Mouse (Mus musculus) midbrain, embryonic 11.5 days (tissue): ENCODE data around the gene Lce6a. TPM values are rescaled to one million over a fixed set of nuclear protein-coding genes. Genes with fewer than 3 reads are reported as not detected.

Experiments
- ATAC-seq: fragments of 200-750 bp; cut with Nextera tagmentation; 2 replicates; pipeline ENCODE4 v1.8.0; 2017; ENCODE audit warnings: moderate TSS enrichment, moderate library complexity; ENCODE audit not compliant: low FRiP score
- DNase-seq: peaks from one replicate; pipeline ENCODE4 v3.0.0; 2015; ENCODE audit warnings: low spot score; ENCODE audit errors: missing footprints
- H3K27ac ChIP-seq: fragments of 300-500 bp; sonication (generic); 2 replicates; pipeline ENCODE4 v1.5.1; 2014; ENCODE audit warnings: low read depth, low read length
- H3K27me3 ChIP-seq: fragments of 300-500 bp; sonication (generic); 2 replicates; pipeline ENCODE4 v1.6.1; 2014; ENCODE audit warnings: mild to moderate bottlenecking, low read length, moderate library complexity, mixed read lengths; ENCODE audit not compliant: control insufficient read depth, insufficient read depth
- H3K36me3 ChIP-seq: fragments of 300-500 bp; sonication (generic); 2 replicates; pipeline ENCODE4 v1.6.1; 2014; ENCODE audit warnings: mild to moderate bottlenecking, low read length, moderate library complexity, mixed read lengths; ENCODE audit not compliant: control insufficient read depth, insufficient read depth
- H3K4me1 ChIP-seq: fragments of 300-500 bp; sonication (generic); 2 replicates; pipeline ENCODE4 v1.6.1; 2014; ENCODE audit warnings: low read length; ENCODE audit not compliant: control insufficient read depth, insufficient read depth
- H3K4me2 ChIP-seq: fragments of 300-500 bp; sonication (generic); 2 replicates; pipeline ENCODE4 v1.6.1; 2014; ENCODE audit warnings: mild to moderate bottlenecking, moderate library complexity
- H3K4me3 ChIP-seq: fragments of 300-500 bp; sonication (generic); 2 replicates; pipeline ENCODE4 v1.5.1; 2014; ENCODE audit warnings: low read depth, low read length
- H3K9ac ChIP-seq: fragments of 300-500 bp; sonication (generic); 2 replicates; pipeline ENCODE4 v1.6.1; 2014; ENCODE audit warnings: low read length
- H3K9me3 ChIP-seq: fragments of 300-500 bp; sonication (generic); 2 replicates; pipeline ENCODE4 v1.6.1; 2016; ENCODE audit warnings: low read length; ENCODE audit not compliant: control insufficient read depth
- WGBS: fragments of 180-500 bp; shearing (Covaris S2); extraction: QIAGEN DNeasy Blood & Tissue Kit; methylation state at CpG from one replicate; pipeline ENCODE4 v1.1.7; 2014; 5-methylcytosine and 5-hydroxymethylcytosine counted together
- polyA plus RNA-seq: library from polyadenylated mRNA; unstranded; fragments of >200 nt; fragmentation: Nextera tagmentation; extraction: Ambion mirVana; gene quantifications from 2 replicates; pipeline ENCODE4 v1.2.1, GENCODE M21; 2014

The Lce6a gene
- polyA plus RNA-seq, 1 experiment from 2014 or later, result not detected

GRCm38 (mm10) chr3:92602169-92602568 lies 19.3 kb downstream of the Lce6a start:
- Histone ChIP-seq H3K4me1 (no peaks in the 10 kb centered on the region), H3K27me3 (no peaks in the 10 kb centered on the region), H3K36me3 (no peaks in the 10 kb centered on the region), H3K9ac (no peak overlapping the region), H3K27ac (no peak overlapping the region), H3K4me3 (no peak overlapping the region), H3K4me2 (no peak overlapping the region), H3K9me3 (peaks cover 2% of the 10 kb centered on the region; the same call in 1 of the 2 replicates)
- ATAC-seq (no peak), DNase-seq (no peak)
- 33% methylated on average over 1 of the region's 1 CpGs for WGBS

GRCm38 (mm10) chr3:92600456-92600855 lies 21.0 kb downstream of the Lce6a start:
- Histone ChIP-seq H3K4me1 (no peaks in the 10 kb centered on the region), H3K9ac (no peak overlapping the region), H3K4me3 (no peak overlapping the region), H3K4me2 (no peak overlapping the region), H3K9me3 (peaks cover 2% of the 10 kb centered on the region; the same call in 1 of the 2 replicates), H3K27ac (no peak overlapping the region), H3K27me3 (no peaks in the 10 kb centered on the region), H3K36me3 (no peaks in the 10 kb centered on the region)
- DNase-seq (no peak), ATAC-seq (no peak)
- 47% methylated on average over 1 of the region's 1 CpGs for WGBS

GRCm38 (mm10) chr3:92599973-92600372 lies 21.5 kb downstream of the Lce6a start:
- no peaks in the 10 kb centered on the region for H3K27me3 ChIP-seq
- no peaks in the 10 kb centered on the region for H3K36me3 ChIP-seq
- H3K4me3 ChIP-seq, result no peak overlapping the region
- no peak for DNase-seq
- peaks cover 2% of the 10 kb centered on the region; the same call in 1 of the 2 replicates for H3K9me3 ChIP-seq
- no peak overlapping the region for H3K4me2 ChIP-seq
- H3K4me1 ChIP-seq, result no peaks in the 10 kb centered on the region
- H3K27ac ChIP-seq, result no peak overlapping the region
- no peak for ATAC-seq
- H3K9ac ChIP-seq, result no peak overlapping the region

- H3K36me3 ChIP-seq, result no peaks in the 10 kb centered on the region
- 88% methylated on average over 2 of the region's 2 CpGs for WGBS
- H3K4me1 ChIP-seq, result no peaks in the 10 kb centered on the region
- H3K27ac ChIP-seq, result no peak overlapping the region
- H3K9me3 ChIP-seq, result peaks cover 2% of the 10 kb centered on the region; the same call in 1 of the 2 replicates
- H3K27me3 ChIP-seq, result no peaks in the 10 kb centered on the region
- H3K4me2 ChIP-seq, result no peak overlapping the region
- DNase-seq, result no peak
- ATAC-seq, result no peak
- H3K4me3 ChIP-seq, result no peak overlapping the region
- no peak overlapping the region for H3K9ac ChIP-seq
Observed at GRCm38 (mm10) chr3:92598429-92598828, 23.0 kb downstream of the Lce6a start.

- no peak for ATAC-seq
- 45% methylated on average over 1 of the region's 1 CpGs for WGBS
- no peak for DNase-seq
- no peak within 1 kb of the TSS for H3K9ac ChIP-seq
- H3K27me3 ChIP-seq, result no peaks in the 10 kb centered on the region
- no peaks in the 10 kb centered on the region for H3K9me3 ChIP-seq
- no peak within 1 kb of the TSS for H3K27ac ChIP-seq
- H3K4me2 ChIP-seq, result no peak within 1 kb of the TSS
- H3K36me3 ChIP-seq, result no peaks in the 10 kb centered on the region
- no peaks in the 10 kb centered on the region for H3K4me1 ChIP-seq
- no peak within 1 kb of the TSS for H3K4me3 ChIP-seq
Observed at GRCm38 (mm10) chr3:92588858-92589257, 32.6 kb downstream of the Lce6a start, which contains the start of gene Smcp. TSS of gene Smcp (minus strand) at chr3:92588997.

GRCm38 (mm10) chr3:92587190-92587589 lies 34.3 kb downstream of the Lce6a start:
- Histone ChIP-seq H3K4me1 (no peaks in the 10 kb centered on the region), H3K9ac (no peak overlapping the region), H3K27ac (no peak overlapping the region), H3K27me3 (no peaks in the 10 kb centered on the region), H3K4me3 (no peak overlapping the region), H3K4me2 (no peak overlapping the region), H3K36me3 (no peaks in the 10 kb centered on the region), H3K9me3 (no peaks in the 10 kb centered on the region)
- DNase-seq (no peak), ATAC-seq (no peak)
- 95% methylated on average over 3 of the region's 3 CpGs for WGBS

GRCm38 (mm10) chr3:92585055-92585454 lies 36.4 kb downstream of the Lce6a start:
- 76% methylated on average over 1 of the region's 1 CpGs for WGBS
- ATAC-seq, result no peak
- Histone ChIP-seq H3K4me3 (no peak overlapping the region), H3K9ac (no peak overlapping the region), H3K36me3 (no peaks in the 10 kb centered on the region), H3K4me1 (no peaks in the 10 kb centered on the region), H3K4me2 (no peak overlapping the region), H3K9me3 (no peaks in the 10 kb centered on the region), H3K27ac (no peak overlapping the region), H3K27me3 (no peaks in the 10 kb centered on the region)
- DNase-seq, result no peak

GRCm38 (mm10) chr3:92583164-92583826 lies 38.2 kb downstream of the Lce6a start:
- WGBS, result 54% methylated on average over 3 of the region's 3 CpGs
- H3K9me3 ChIP-seq, result no peaks in the 10 kb centered on the region
- H3K4me2 ChIP-seq, result no peak overlapping the region
- no peak for ATAC-seq
- H3K36me3 ChIP-seq, result no peaks in the 10 kb centered on the region
- DNase-seq, result no peak
- no peak overlapping the region for H3K4me3 ChIP-seq
- no peak overlapping the region for H3K27ac ChIP-seq
- no peaks in the 10 kb centered on the region for H3K4me1 ChIP-seq
- no peaks in the 10 kb centered on the region for H3K27me3 ChIP-seq
- H3K9ac ChIP-seq, result no peak overlapping the region

- WGBS, result 73% methylated on average over 1 of the region's 1 CpGs
- Histone ChIP-seq H3K27ac (no peak overlapping the region), H3K9me3 (no peaks in the 10 kb centered on the region), H3K36me3 (no peaks in the 10 kb centered on the region), H3K27me3 (no peaks in the 10 kb centered on the region), H3K4me2 (no peak overlapping the region), H3K4me1 (no peaks in the 10 kb centered on the region), H3K9ac (no peak overlapping the region), H3K4me3 (no peak overlapping the region)
- ATAC-seq (no peak), DNase-seq (no peak)
Observed at GRCm38 (mm10) chr3:92579508-92579907, 42.0 kb downstream of the Lce6a start.
